Mouse (Mus musculus) hindbrain, embryonic 13.5 days (tissue): ENCODE measurements around the gene Fcgbp. TPM values are rescaled to one million over a fixed set of nuclear protein-coding genes. Genes with fewer than 3 reads are reported as not detected.

ENCODE experiments used
- ATAC-seq: fragments of 200-750 bp; cut with Nextera tagmentation; 2 replicates; pipeline ENCODE4 v1.8.0; 2017; ENCODE audit warnings: moderate TSS enrichment; ENCODE audit not compliant: low FRiP score
- H3K27ac ChIP-seq: fragments of 300-500 bp; sonication (generic); 2 replicates; pipeline ENCODE4 v1.5.1; 2015; ENCODE audit warnings: inconsistent platforms, mild to moderate bottlenecking, moderate library complexity
- H3K27me3 ChIP-seq: fragments of 300-500 bp; sonication (generic); 2 replicates; pipeline ENCODE4 v1.6.1; 2015; ENCODE audit warnings: mild to moderate bottlenecking, inconsistent platforms
- H3K36me3 ChIP-seq: fragments of 300-500 bp; sonication (generic); 2 replicates; pipeline ENCODE4 v1.6.1; 2015; ENCODE audit warnings: mild to moderate bottlenecking, inconsistent platforms
- H3K4me1 ChIP-seq: fragments of 300-500 bp; sonication (generic); replicated peaks from 2 replicates; pipeline ENCODE4 v1.6.1; 2015; ENCODE audit warnings: inconsistent platforms
- H3K4me2 ChIP-seq: fragments of 300-500 bp; sonication (generic); 2 replicates; pipeline ENCODE4 v1.6.1; 2015; ENCODE audit warnings: inconsistent platforms, mild to moderate bottlenecking, moderate library complexity
- H3K4me3 ChIP-seq: fragments of 300-500 bp; sonication (generic); 2 replicates; pipeline ENCODE4 v1.5.1; 2015; ENCODE audit warnings: mild to moderate bottlenecking, inconsistent platforms
- H3K9ac ChIP-seq: fragments of 300-500 bp; sonication (generic); 2 replicates; pipeline ENCODE4 v1.6.1; 2015; ENCODE audit warnings: mild to moderate bottlenecking, inconsistent platforms
- H3K9me3 ChIP-seq: fragments of 300-500 bp; sonication (generic); 2 replicates; pipeline ENCODE4 v1.6.1; 2016; ENCODE audit warnings: inconsistent platforms
- WGBS: fragments of 180-500 bp; shearing (Covaris S2); methylation state at CpG from one replicate; pipeline ENCODE4 v1.1.7; 2015; 5-methylcytosine and 5-hydroxymethylcytosine counted together
- polyA plus RNA-seq: library from polyadenylated mRNA; unstranded; fragments of >200 nt; fragmentation: Nextera tagmentation; extraction: Ambion mirVana; gene quantifications from 2 replicates; pipeline ENCODE4 v1.2.1, GENCODE M21; 2015

Gene Fcgbp
- polyA plus RNA-seq, 1 experiment from 2014 or later: 0.09 TPM

GRCm38 (mm10) chr7:28159292-28159691, 88.3 kb downstream of the Fcgbp start:
- Histone ChIP-seq H3K9ac (peak overlapping the region; percentile 29; the same call in 1 of the 2 replicates), H3K4me2 (no peak overlapping the region), H3K27me3 (no peaks in the 10 kb centered on the region), H3K9me3 (no peaks in the 10 kb centered on the region), H3K4me1 (no peaks in the 10 kb centered on the region), H3K36me3 (no peaks in the 10 kb centered on the region), H3K27ac (no peak overlapping the region), H3K4me3 (no peak overlapping the region)
- WGBS: 64% methylated on average over 6 of the region's 6 CpGs
- no peak for ATAC-seq

GRCm38 (mm10) chr7:28159893-28160292, 88.9 kb downstream of the Fcgbp start:
- Histone ChIP-seq H3K9me3 (no peaks in the 10 kb centered on the region), H3K36me3 (no peaks in the 10 kb centered on the region), H3K9ac (no peak overlapping the region), H3K27ac (no peak overlapping the region), H3K4me2 (no peak overlapping the region), H3K4me1 (no peaks in the 10 kb centered on the region), H3K4me3 (no peak overlapping the region), H3K27me3 (no peaks in the 10 kb centered on the region)
- no peak for ATAC-seq
- WGBS: 75% methylated on average over 3 of the region's 3 CpGs

DNA sequence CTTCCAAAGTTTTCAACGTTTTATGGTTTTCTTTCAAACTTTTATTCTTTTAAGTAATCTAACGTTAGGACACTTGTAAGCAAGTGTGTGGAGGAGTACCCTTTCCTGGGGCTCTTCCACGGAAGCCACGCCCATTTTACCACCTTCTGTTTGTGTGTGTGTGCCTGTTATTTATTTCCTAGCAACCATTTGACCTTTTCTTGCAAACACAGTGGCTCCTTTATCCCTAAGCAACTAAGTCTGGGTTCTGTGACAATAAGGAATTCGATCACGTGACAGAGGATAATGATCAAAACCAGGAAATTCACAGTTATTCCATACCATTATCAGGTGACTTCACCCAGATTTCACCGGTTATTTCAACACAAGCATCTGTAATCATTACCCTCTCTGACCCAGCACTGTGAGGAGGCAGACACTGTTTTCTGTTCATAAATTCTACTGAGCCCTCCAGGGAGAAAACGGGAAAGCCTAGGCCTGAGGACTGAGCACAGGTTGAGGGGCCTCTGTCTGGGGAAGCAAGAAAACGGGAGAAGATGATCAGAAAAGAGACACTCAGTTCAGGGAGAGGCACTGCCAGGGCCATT, 90.2 kb downstream of the Fcgbp start:
- Histone ChIP-seq H3K27me3 (no peaks in the 10 kb centered on the region), H3K27ac (no peak overlapping the region), H3K4me2 (no peak overlapping the region), H3K4me3 (no peak overlapping the region), H3K4me1 (no peaks in the 10 kb centered on the region), H3K9me3 (no peaks in the 10 kb centered on the region), H3K36me3 (no peaks in the 10 kb centered on the region), H3K9ac (0 out of 2 replicates have a peak overlapping the region, but pooled peaks have one; percentile 5)
- 54% methylated on average over 9 of the region's 9 CpGs for WGBS
- no peak for ATAC-seq

DNA sequence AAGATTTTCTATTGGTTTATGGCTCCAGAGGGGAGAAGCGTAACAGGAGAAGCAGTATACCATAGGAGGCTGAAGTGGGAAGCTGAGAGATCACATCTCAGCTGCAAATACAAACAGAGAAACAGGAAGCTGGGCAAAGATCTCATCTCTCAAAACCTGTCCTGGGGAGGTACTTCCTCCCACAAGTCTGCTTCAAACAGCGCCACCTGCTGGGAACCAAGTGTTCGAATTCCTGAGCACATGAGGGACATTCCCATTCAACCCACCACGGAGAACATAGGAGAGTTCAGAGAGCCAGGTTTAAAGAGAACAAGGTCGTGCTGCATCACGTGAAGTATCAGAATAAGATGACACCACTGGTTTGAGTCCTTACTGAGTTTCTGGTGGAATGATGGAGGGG, 94.4 kb downstream of the Fcgbp start:
- no peaks in the 10 kb centered on the region for H3K27me3 ChIP-seq
- H3K4me3 ChIP-seq: no peak overlapping the region
- 82% methylated on average over 6 of the region's 6 CpGs for WGBS
- no peak for ATAC-seq
- no peak overlapping the region for H3K9ac ChIP-seq
- no peaks in the 10 kb centered on the region for H3K9me3 ChIP-seq
- H3K4me1 ChIP-seq: peaks cover 17% of the 10 kb centered on the region
- no peaks in the 10 kb centered on the region for H3K36me3 ChIP-seq
- no peak overlapping the region for H3K27ac ChIP-seq
- no peak overlapping the region for H3K4me2 ChIP-seq

- Histone ChIP-seq H3K27me3 (no peaks in the 10 kb centered on the region), H3K9me3 (no peaks in the 10 kb centered on the region), H3K27ac (peak overlapping the region; percentile 87), H3K4me1 (peaks cover 32% of the 10 kb centered on the region), H3K4me3 (peak overlapping the region; percentile 69), H3K4me2 (peak overlapping the region; percentile 86), H3K36me3 (no peaks in the 10 kb centered on the region), H3K9ac (peak overlapping the region; percentile 86)
- WGBS: 10% methylated on average over 9 of the region's 9 CpGs
- peak; percentile 18; the same call in 1 of the 2 replicates for ATAC-seq
These were observed 97.5 kb downstream of the Fcgbp start for GRCm38 (mm10) chr7:28168320-28169115.

DNA sequence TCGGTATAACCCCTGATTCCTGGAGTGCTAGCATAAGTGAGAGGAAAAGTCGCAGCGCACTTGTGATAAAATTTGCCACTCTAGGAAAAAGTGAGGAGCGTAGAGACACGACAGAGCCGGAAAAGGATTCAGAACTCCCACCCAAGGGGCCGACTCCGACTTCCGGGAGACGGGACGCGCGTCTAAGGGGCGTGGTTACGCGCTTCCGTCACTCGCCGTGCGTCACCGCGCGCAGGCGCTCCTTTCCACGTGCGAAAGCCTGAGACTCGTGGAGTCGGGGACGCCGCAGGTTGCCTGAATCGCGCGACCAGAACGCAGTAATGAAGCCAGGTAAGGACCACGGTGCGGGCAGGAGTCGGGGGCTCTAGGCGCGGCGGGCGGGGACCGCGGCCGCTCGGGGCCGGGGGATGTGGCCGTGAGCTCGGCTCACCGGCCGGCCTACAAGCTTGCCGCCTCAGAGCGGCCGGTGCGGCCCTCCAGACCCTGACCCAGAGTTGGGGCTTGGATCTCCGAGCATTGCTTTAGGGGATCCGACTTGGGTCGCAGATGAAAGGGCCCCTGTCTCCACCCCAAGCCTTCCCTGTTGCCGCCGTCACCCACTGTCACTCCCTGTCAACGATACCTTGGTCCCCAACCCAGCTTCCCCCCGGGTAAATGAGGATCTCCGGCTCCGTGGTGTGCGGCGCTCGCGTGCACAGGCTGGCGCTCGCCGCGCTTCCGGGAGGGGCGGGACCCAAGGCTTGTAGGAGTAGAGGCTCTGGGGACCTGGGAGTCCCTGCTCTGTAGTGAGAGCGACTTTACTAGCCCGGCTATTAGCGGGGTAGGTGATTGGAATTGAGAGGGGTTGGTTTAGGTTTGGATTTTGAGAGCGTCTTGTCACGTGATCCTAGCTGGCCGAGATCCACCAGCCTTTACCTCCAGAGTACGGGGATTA, 98.7 kb downstream of the Fcgbp start, which contains the start of gene Fbl:
Gene Fbl (plus strand): TSS at position 222 of the 934 bp plus-strand sequence.
- WGBS: under 1% methylated on average over 80 of the region's 80 CpGs
- Histone ChIP-seq H3K36me3 (peaks cover 3% of the 10 kb centered on the region; the same call in 1 of the 2 replicates), H3K9me3 (no peaks in the 10 kb centered on the region), H3K27me3 (no peaks in the 10 kb centered on the region), H3K4me1 (peaks cover 32% of the 10 kb centered on the region), H3K4me2 (peak within 1 kb of the TSS; percentile 86), H3K9ac (peak within 1 kb of the TSS; percentile 86), H3K4me3 (peak within 1 kb of the TSS; percentile 69), H3K27ac (peak within 1 kb of the TSS; percentile 87)
- peak; percentile 90 for ATAC-seq

Other genes with a start within 250 kb of the Fcgbp start
- 10.5 and 11.0 TPM in 2 replicates for gene Zfp59, start 232.6 kb upstream of the Fcgbp start, polyA plus RNA-seq
- gene Zfp607a, start 213.7 kb upstream of the Fcgbp start, polyA plus RNA-seq: 1.4 and 1.6 TPM in 2 replicates
- gene Zfp974, start 141.8 kb upstream of the Fcgbp start, polyA plus RNA-seq: 14.5 and 15.6 TPM in 2 replicates
- gene Zfp780b, start 92.1 kb upstream of the Fcgbp start, polyA plus RNA-seq: 29.8 and 33.5 TPM in 2 replicates
- gene Zfp850, start 57.1 kb upstream of the Fcgbp start, polyA plus RNA-seq: 5.7 and 6.3 TPM in 2 replicates
- gene Psmc4, start 21.1 kb upstream of the Fcgbp start, polyA plus RNA-seq: 304 and 316 TPM in 2 replicates
- gene 9530053A07Rik, start 58.2 kb downstream of the Fcgbp start, polyA plus RNA-seq: 0.06 and 0.16 TPM in 2 replicates
- 84.2 and 92.0 TPM in 2 replicates for gene Fbl, start 98.5 kb downstream of the Fcgbp start, polyA plus RNA-seq
- gene Dyrk1b, start 108.2 kb downstream of the Fcgbp start, polyA plus RNA-seq: 15.1 and 16.3 TPM in 2 replicates
- gene Eid2, start 196.6 kb downstream of the Fcgbp start, polyA plus RNA-seq: 4.3 and 4.6 TPM in 2 replicates
- gene Eid2b, start 206.5 kb downstream of the Fcgbp start, polyA plus RNA-seq: 36.0 and 36.9 TPM in 2 replicates
- gene Selenov, start 219.9 kb downstream of the Fcgbp start, polyA plus RNA-seq: 0.74 and 1.2 TPM in 2 replicates
- gene Dll3, start 231.0 kb downstream of the Fcgbp start, polyA plus RNA-seq: 22.2 and 24.5 TPM in 2 replicates
- 134 and 136 TPM in 2 replicates for gene Timm50, start 240.8 kb downstream of the Fcgbp start, polyA plus RNA-seq